Mouse (Mus musculus) lung, postnatal 36 days (tissue): Measurements from ENCODE around the gene Tysnd1.

Experiments
- DNase-seq: peaks from one replicate; pipeline ENCODE4 v3.0.0; 2022; ENCODE audit warnings: mixed read lengths

Gene Tysnd1

GRCm38 (mm10) chr10:61693563-61693962, 1.8 kb upstream of the Tysnd1 start:
- no peak for DNase-seq

- no peak for DNase-seq
Measured at GRCm38 (mm10) chr10:61695703-61696559, 617 bp downstream of the Tysnd1 start.

- DNase-seq = no peak
Measured at GRCm38 (mm10) chr10:61696560-61696823, 1.2 kb downstream of the Tysnd1 start.

GRCm38 (mm10) chr10:61697028-61697427, 1.7 kb downstream of the Tysnd1 start:
- DNase-seq = no peak

GRCm38 (mm10) chr10:61704663-61705062, 9.3 kb downstream of the Tysnd1 start:
- DNase-seq = no peak

GRCm38 (mm10) chr10:61706412-61707375, 11.4 kb downstream of the Tysnd1 start:
- no peak for DNase-seq

- no peak for DNase-seq
Measured at GRCm38 (mm10) chr10:61713601-61714000, 18.3 kb downstream of the Tysnd1 start.

GRCm38 (mm10) chr10:61714146-61714545, 18.8 kb downstream of the Tysnd1 start:
- DNase-seq = no peak

GRCm38 (mm10) chr10:61714771-61715461, 19.6 kb downstream of the Tysnd1 start, which contains the start of gene Aifm2:
TSS of gene Aifm2 (plus strand) at chr10:61715263.
- peak; percentile 82 for DNase-seq

- DNase-seq = no peak
Measured at GRCm38 (mm10) chr10:61715462-61715837, 20.1 kb downstream of the Tysnd1 start.

- peak; percentile 49 for DNase-seq
Measured at GRCm38 (mm10) chr10:61715996-61716864, 20.9 kb downstream of the Tysnd1 start.

- DNase-seq = peak; percentile 59
Measured at GRCm38 (mm10) chr10:61717406-61718296, 22.3 kb downstream of the Tysnd1 start.

- DNase-seq = no peak
Measured at GRCm38 (mm10) chr10:61720331-61720730, 25.0 kb downstream of the Tysnd1 start.

GRCm38 (mm10) chr10:61722215-61722614, 26.9 kb downstream of the Tysnd1 start:
- no peak for DNase-seq

GRCm38 (mm10) chr10:61723271-61723670, 28.0 kb downstream of the Tysnd1 start:
- DNase-seq = no peak

- DNase-seq = no peak
Measured at GRCm38 (mm10) chr10:61729181-61729580, 33.9 kb downstream of the Tysnd1 start.

GRCm38 (mm10) chr10:61730171-61730570, 34.9 kb downstream of the Tysnd1 start:
- DNase-seq = no peak

- DNase-seq = peak; percentile 27
Measured at GRCm38 (mm10) chr10:61734377-61734776, 39.1 kb downstream of the Tysnd1 start.

- no peak for DNase-seq
Measured at GRCm38 (mm10) chr10:61736671-61737078, 41.4 kb downstream of the Tysnd1 start.

- no peak for DNase-seq
Measured at GRCm38 (mm10) chr10:61737537-61737936, 42.2 kb downstream of the Tysnd1 start.

GRCm38 (mm10) chr10:61738126-61738525, 42.8 kb downstream of the Tysnd1 start:
- DNase-seq = no peak
